Mouse (Mus musculus): ENCODE results near the gene Cdc7. TPM values are rescaled to one million over a fixed set of nuclear protein-coding genes. Genes with fewer than 3 reads are reported as not detected.

The Cdc7 gene
- total and polyA plus RNA-seq, 2 experiments from 2014 or later: 4.0 to 10.8 TPM

GRCm38 (mm10) chr5:106985594-106985993 lies 21.5 kb downstream of the Cdc7 start:
- H3K27ac ChIP-seq (ENCODE audit: low read depth): no peak overlapping the region
- H3K9ac ChIP-seq (replicated peaks; ENCODE audit: low read depth, low read length): no peak overlapping the region
- H3K4me2 ChIP-seq (ENCODE audit: low read depth, low read length): no peak overlapping the region
- DNase-seq (ENCODE audit: low spot score): no peak
- WGBS: 28% methylated on average over 2 of the region's 2 CpGs
- H3K9me3 ChIP-seq (replicated peaks; ENCODE audit: control insufficient read depth, low read length): no peaks in the 10 kb centered on the region
- H3K27me3 ChIP-seq (ENCODE audit: control insufficient read depth, insufficient read depth, low read length): no peaks in the 10 kb centered on the region
- TF ChIP-seq CTCF (IDR thresholded peaks at IDR 0.05; ENCODE audit: low read depth): no peak
- H3K4me3 ChIP-seq (ENCODE audit: low read depth, low read length): no peak overlapping the region
- peaks cover 14% of the 10 kb centered on the region for H3K36me3 ChIP-seq (replicated peaks; ENCODE audit: control insufficient read depth, insufficient read depth, low read length)
- no peak for ATAC-seq (ENCODE audit: insufficient read depth, low read depth)
- H3K4me1 ChIP-seq (ENCODE audit: control insufficient read depth, insufficient read depth): no peaks in the 10 kb centered on the region

DNA sequence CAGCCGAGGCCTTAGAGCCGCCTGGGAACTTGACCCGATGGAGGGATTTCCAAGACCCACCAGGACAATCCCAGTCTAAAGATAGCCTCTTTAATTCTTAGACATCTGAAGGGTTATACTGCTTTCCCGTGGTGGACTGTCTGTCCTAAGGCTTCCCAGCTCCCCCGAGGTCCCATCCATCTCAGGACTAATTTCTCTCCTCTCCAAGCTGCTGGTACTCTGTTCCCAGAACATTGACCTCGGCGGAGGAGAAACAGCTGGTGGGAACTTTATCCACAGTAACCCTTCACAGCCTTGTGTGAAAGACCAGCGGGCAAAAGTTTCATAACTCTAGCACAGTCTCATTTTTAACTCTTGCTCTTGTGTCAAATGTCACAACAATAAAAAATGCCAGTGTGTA lies 25.1 kb downstream of the Cdc7 start:
- peak overlapping the region; percentile 25; the same call in 1 of the 2 replicates for H3K27ac ChIP-seq (ENCODE audit: low read depth)
- DNase-seq (ENCODE audit: low spot score): no peak

GRCm38 (mm10) chr5:106989786-106990185 lies 25.7 kb downstream of the Cdc7 start:
- WGBS: 68% methylated on average over 12 of the region's 12 CpGs
- H3K27me3 ChIP-seq (ENCODE audit: control insufficient read depth, insufficient read depth, low read length): no peaks in the 10 kb centered on the region
- DNase-seq (ENCODE audit: low spot score): no peak
- H3K9ac ChIP-seq (replicated peaks; ENCODE audit: low read depth, low read length): no peak overlapping the region
- no peaks in the 10 kb centered on the region for H3K9me3 ChIP-seq (replicated peaks; ENCODE audit: control insufficient read depth, low read length)
- peaks cover 9% of the 10 kb centered on the region; the same call in 1 of the 2 replicates for H3K4me1 ChIP-seq (ENCODE audit: control insufficient read depth, insufficient read depth)
- peaks cover 2% of the 10 kb centered on the region for H3K36me3 ChIP-seq (replicated peaks; ENCODE audit: control insufficient read depth, insufficient read depth, low read length)
- 0 out of 2 replicates have a peak overlapping the region, but pooled peaks have one; percentile 25 for H3K27ac ChIP-seq (ENCODE audit: low read depth)
- no peak for ATAC-seq (ENCODE audit: insufficient read depth, low read depth)
- no peak overlapping the region for H3K4me3 ChIP-seq (ENCODE audit: low read depth, low read length)
- TF ChIP-seq EP300 (IDR thresholded peaks at IDR 0.05; ENCODE audit: low read depth): no peak
- no peak for TF ChIP-seq CTCF (IDR thresholded peaks at IDR 0.05; ENCODE audit: low read depth)
- no peak overlapping the region for H3K4me2 ChIP-seq (ENCODE audit: low read depth, low read length)

More for the DNA sequence above, 25.1 kb downstream of the Cdc7 start:
- peaks cover 7% of the 10 kb centered on the region for H3K36me3 ChIP-seq (replicated peaks; ENCODE audit: control insufficient read depth, insufficient read depth, low read length)
- ATAC-seq (ENCODE audit: insufficient read depth, low read depth): no peak
- TF ChIP-seq CTCF (IDR thresholded peaks at IDR 0.05; ENCODE audit: low read depth) (no peak), EP300 (IDR thresholded peaks at IDR 0.05; ENCODE audit: low read depth) (no peak)
- peaks cover 9% of the 10 kb centered on the region; the same call in 1 of the 2 replicates for H3K4me1 ChIP-seq (ENCODE audit: control insufficient read depth, insufficient read depth)
- no peaks in the 10 kb centered on the region for H3K9me3 ChIP-seq (replicated peaks; ENCODE audit: control insufficient read depth, low read length)
- H3K4me2 ChIP-seq (ENCODE audit: low read depth, low read length): no peak overlapping the region
- WGBS: 50% methylated on average over 8 of the region's 8 CpGs
- H3K4me3 ChIP-seq (ENCODE audit: low read depth, low read length): no peak overlapping the region
- H3K27me3 ChIP-seq (ENCODE audit: control insufficient read depth, insufficient read depth, low read length): no peaks in the 10 kb centered on the region
- H3K9ac ChIP-seq (replicated peaks; ENCODE audit: low read depth, low read length): no peak overlapping the region

- 21% methylated on average over 14 of the region's 14 CpGs for WGBS
- Histone ChIP-seq H3K4me2 (ENCODE audit: low read depth, low read length) (peak overlapping the region; percentile 42), H3K27ac (ENCODE audit: low read depth) (peak overlapping the region; percentile 18; the same call in 1 of the 2 replicates), H3K4me3 (ENCODE audit: low read depth, low read length) (no peak overlapping the region), H3K4me1 (ENCODE audit: control insufficient read depth, insufficient read depth) (peaks cover 11% of the 10 kb centered on the region; the same call in 1 of the 2 replicates), H3K36me3 (replicated peaks; ENCODE audit: control insufficient read depth, insufficient read depth, low read length) (no peaks in the 10 kb centered on the region; the same call in 1 of the 2 replicates), H3K27me3 (ENCODE audit: control insufficient read depth, insufficient read depth, low read length) (no peaks in the 10 kb centered on the region), H3K9ac (replicated peaks; ENCODE audit: low read depth, low read length) (no peak overlapping the region), H3K9me3 (replicated peaks; ENCODE audit: control insufficient read depth, low read length) (no peaks in the 10 kb centered on the region)
- ATAC-seq (ENCODE audit: insufficient read depth, low read depth) (no peak), DNase-seq (ENCODE audit: low spot score) (peak; percentile 52)
- TF ChIP-seq EP300 (IDR thresholded peaks at IDR 0.05; ENCODE audit: low read depth): no peak
- TF ChIP-seq CTCF (IDR thresholded peaks at IDR 0.05; ENCODE audit: low read depth): peak; percentile 86
Observed at GRCm38 (mm10) chr5:106990639-106991299, 26.6 kb downstream of the Cdc7 start.

GRCm38 (mm10) chr5:106991300-106991929 lies 27.3 kb downstream of the Cdc7 start:
- H3K36me3 ChIP-seq (replicated peaks; ENCODE audit: control insufficient read depth, insufficient read depth, low read length): no peaks in the 10 kb centered on the region; the same call in 1 of the 2 replicates
- no peak overlapping the region for H3K9ac ChIP-seq (replicated peaks; ENCODE audit: low read depth, low read length)
- no peaks in the 10 kb centered on the region for H3K27me3 ChIP-seq (ENCODE audit: control insufficient read depth, insufficient read depth, low read length)
- TF ChIP-seq EP300 (IDR thresholded peaks at IDR 0.05; ENCODE audit: low read depth) (no peak), CTCF (IDR thresholded peaks at IDR 0.05; ENCODE audit: low read depth) (no peak)
- peaks cover 14% of the 10 kb centered on the region; the same call in 1 of the 2 replicates for H3K4me1 ChIP-seq (ENCODE audit: control insufficient read depth, insufficient read depth)
- no peaks in the 10 kb centered on the region for H3K9me3 ChIP-seq (replicated peaks; ENCODE audit: control insufficient read depth, low read length)
- 65% methylated on average over 8 of the region's 8 CpGs for WGBS
- peak; percentile 45 for DNase-seq (ENCODE audit: low spot score)
- no peak for ATAC-seq (ENCODE audit: insufficient read depth, low read depth)
- H3K4me2 ChIP-seq (ENCODE audit: low read depth, low read length): peak overlapping the region; percentile 42; the same call in 1 of the 2 replicates
- peak overlapping the region; percentile 18; the same call in 1 of the 2 replicates for H3K27ac ChIP-seq (ENCODE audit: low read depth)
- H3K4me3 ChIP-seq (ENCODE audit: low read depth, low read length): no peak overlapping the region

Data from heart, postnatal 0 days (tissue).